Mouse (Mus musculus) kidney, adult 2 months (tissue): ENCODE data around the gene Pxt1. TPM values are rescaled to one million over a fixed set of nuclear protein-coding genes. Genes with fewer than 3 reads are reported as not detected.
"Not testable (repeated sequence)": the region's sequence is repeated elsewhere in the genome, so short reads cannot be mapped to it uniquely, and the experiment has no call there.

Experiments
- DNase-seq: peaks from one replicate; pipeline ENCODE4 v3.0.0; 2021
- H3K27ac ChIP-seq: fragments of 200-500 bp; 2 replicates; pipeline ENCODE4 v1.5.1; 2012; ENCODE audit warnings: low read depth, low read length, control low read depth, inconsistent platforms; ENCODE audit not compliant: insufficient read depth
- H3K27me3 ChIP-seq: fragments of 200-500 bp; replicated peaks from 2 replicates; pipeline ENCODE4 v1.6.1; 2012; ENCODE audit warnings: mild to moderate bottlenecking, moderate library complexity, low read length, inconsistent platforms; ENCODE audit not compliant: control insufficient read depth, insufficient read depth
- H3K36me3 ChIP-seq: fragments of 200-500 bp; 2 replicates; pipeline ENCODE4 v1.6.1; 2012; ENCODE audit warnings: mild to moderate bottlenecking, moderate library complexity, low read length, inconsistent platforms; ENCODE audit not compliant: control insufficient read depth, insufficient read depth
- H3K4me1 ChIP-seq: fragments of 200-500 bp; 2 replicates; pipeline ENCODE4 v1.6.1; 2011; ENCODE audit warnings: low read length; ENCODE audit not compliant: control insufficient read depth, insufficient read depth
- H3K4me3 ChIP-seq: fragments of 200-500 bp; 2 replicates; pipeline ENCODE4 v1.5.1; 2011; ENCODE audit warnings: mild to moderate bottlenecking, low read depth, low read length, control low read depth; ENCODE audit not compliant: insufficient read depth
- CTCF ChIP-seq: fragments of 200-500 bp; conservative IDR thresholded peaks from 2 replicates; pipeline ENCODE4 v1.5.1; 2011; ENCODE audit warnings: low read depth, mild to moderate bottlenecking, control low read depth, low read length, moderate library complexity, mixed read lengths; ENCODE audit not compliant: insufficient read depth, insufficient read length
- POLR2A ChIP-seq: fragments of 200-500 bp; IDR thresholded peaks from one replicate; pipeline ENCODE4 v1.6.1; 2011; ENCODE audit warnings: low read depth, low read length, control low read depth
- WGBS: fragments of 180-500 bp; shearing (Covaris S2); methylation state at CpG from one replicate; pipeline ENCODE4 v1.1.7; 2018; 5-methylcytosine and 5-hydroxymethylcytosine counted together
- polyA plus RNA-seq: library from polyadenylated mRNA; depleted of rRNA; stranded (reverse); fragments of >200 nt; gene quantifications from 2 replicates; pipeline ENCODE4 v1.2.3, GENCODE M21; 2012; rRNA removed

The Pxt1 gene
- 0.12 and 0.13 TPM in 2 replicates for polyA plus RNA-seq

DNA sequence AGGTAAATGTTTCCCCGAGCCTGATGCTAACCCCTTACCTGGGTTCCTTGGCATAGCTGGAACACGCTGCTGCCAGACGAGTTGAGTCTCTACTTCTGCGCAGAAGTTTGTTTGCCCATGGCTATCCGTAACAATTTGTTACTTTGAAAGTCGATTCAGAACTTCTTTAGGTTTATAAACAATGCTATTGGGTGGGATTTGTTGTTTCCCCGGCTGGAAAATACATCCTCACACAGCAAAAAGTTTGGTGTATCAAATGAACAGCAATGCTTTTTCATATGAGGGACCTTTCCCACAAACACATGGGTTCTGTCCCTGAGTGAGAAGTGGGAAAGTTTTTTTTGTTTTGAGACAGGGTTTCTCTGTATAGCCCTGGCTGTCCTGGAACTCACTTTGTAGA, at the start of gene Pxt1:
Gene Pxt1, minus strand, starts transcription at position 101 of the 400 bp plus-strand sequence.
- H3K27ac ChIP-seq: no peak within 1 kb of the TSS
- H3K4me3 ChIP-seq: no peak within 1 kb of the TSS
- DNase-seq: no peak
- no peaks in the 10 kb centered on the region for H3K27me3 ChIP-seq
- H3K36me3 ChIP-seq: no peaks in the 10 kb centered on the region
- whole genome bisulfite sequencing: 91% methylated on average over 7 of the region's 7 CpGs
- TF ChIP-seq POLR2A: no peak
- no peaks in the 10 kb centered on the region for H3K4me1 ChIP-seq

DNA sequence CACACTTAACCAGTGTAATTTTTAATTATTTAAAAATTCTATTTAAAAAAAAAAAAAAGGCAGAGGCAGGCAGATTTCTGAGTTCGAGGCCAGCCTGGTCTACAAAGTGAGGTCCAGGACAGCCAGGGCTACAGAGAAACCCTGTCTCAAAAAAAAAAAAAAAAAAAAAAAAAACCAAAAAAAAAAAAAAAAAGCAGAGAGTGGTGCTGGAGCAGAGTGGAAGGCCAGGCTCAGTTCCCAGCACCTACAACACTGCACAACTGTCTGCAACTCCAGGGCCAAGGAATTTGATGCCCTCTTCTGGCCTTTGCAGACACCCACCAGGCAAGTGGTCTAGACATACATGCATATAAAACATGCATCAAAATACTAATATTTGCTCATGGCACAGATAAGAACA, 49.4 kb upstream of the Pxt1 start:
- H3K27ac ChIP-seq, H3K4me3 ChIP-seq, DNase-seq, H3K27me3 ChIP-seq, H3K4me1 ChIP-seq, H3K36me3 ChIP-seq: not testable (repeated sequence)
- 90% methylated on average over 1 of the region's 1 CpGs for WGBS

DNA sequence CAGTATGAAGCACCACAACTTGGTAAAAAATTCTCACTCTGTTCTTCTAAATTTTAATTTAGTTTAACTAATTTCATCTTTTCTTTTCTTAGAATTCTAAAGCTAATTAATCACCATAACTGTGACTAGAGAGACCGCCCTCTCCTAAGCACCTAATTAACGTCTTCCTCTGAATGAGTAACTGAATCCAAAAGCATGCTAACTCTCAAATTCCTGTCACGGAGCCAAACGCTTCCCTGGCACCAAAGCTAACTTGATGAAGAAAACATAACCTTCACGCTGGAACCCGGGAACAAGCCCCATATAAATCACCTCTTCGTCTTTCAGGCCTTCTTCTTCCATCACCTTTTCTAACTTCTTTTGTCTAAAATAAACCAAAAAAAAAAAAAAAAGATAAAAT, 48.5 kb upstream of the Pxt1 start:
- Histone ChIP-seq H3K27ac (no peak overlapping the region), H3K27me3 (no peaks in the 10 kb centered on the region), H3K4me1 (peaks cover 3% of the 10 kb centered on the region; the same call in 1 of the 2 replicates), H3K36me3 (peaks cover 3% of the 10 kb centered on the region; the same call in 1 of the 2 replicates), H3K4me3 (no peak overlapping the region)
- TF ChIP-seq CTCF: no peak
- TF ChIP-seq POLR2A: no peak
- DNase-seq: peak; percentile 92
- 21% methylated on average over 7 of the region's 7 CpGs for WGBS

- H3K4me3 ChIP-seq: no peak overlapping the region
- TF ChIP-seq CTCF (no peak), POLR2A (no peak)
- no peak for DNase-seq
- H3K27me3 ChIP-seq: no peaks in the 10 kb centered on the region
- no peak overlapping the region for H3K27ac ChIP-seq
- H3K4me1 ChIP-seq: peaks cover 3% of the 10 kb centered on the region; the same call in 1 of the 2 replicates
- WGBS: 84% methylated on average over 9 of the region's 9 CpGs
- peaks cover 3% of the 10 kb centered on the region; the same call in 1 of the 2 replicates for H3K36me3 ChIP-seq
Measured at GRCm38 (mm10) chr17:28991286-28991685, 47.6 kb upstream of the Pxt1 start.

DNA sequence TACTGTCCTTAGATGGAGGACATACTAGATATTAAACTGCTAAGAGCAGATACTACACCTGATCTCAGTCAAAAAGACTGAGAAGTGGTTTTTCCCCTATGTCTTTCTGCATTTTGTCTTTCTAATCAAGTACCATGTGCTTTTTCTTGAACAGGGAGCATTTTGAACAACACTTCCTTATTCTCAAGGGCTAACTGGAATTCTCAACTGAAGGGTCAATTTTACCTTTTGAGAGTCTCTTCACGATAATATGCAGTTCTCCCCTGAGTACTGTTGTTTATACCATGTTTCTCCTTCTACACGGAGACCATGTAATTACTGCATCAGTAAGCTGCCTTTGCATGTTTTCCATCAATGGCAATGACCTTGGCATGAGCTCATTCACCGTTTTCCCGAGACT, 46.4 kb upstream of the Pxt1 start:
- DNase-seq: no peak
- Histone ChIP-seq H3K4me1 (peaks cover 3% of the 10 kb centered on the region; the same call in 1 of the 2 replicates), H3K27ac (no peak overlapping the region), H3K36me3 (peaks cover 3% of the 10 kb centered on the region; the same call in 1 of the 2 replicates), H3K4me3 (no peak overlapping the region), H3K27me3 (no peaks in the 10 kb centered on the region)
- TF ChIP-seq POLR2A (no peak), CTCF (no peak)
- WGBS: 74% methylated on average over 4 of the region's 4 CpGs

DNA sequence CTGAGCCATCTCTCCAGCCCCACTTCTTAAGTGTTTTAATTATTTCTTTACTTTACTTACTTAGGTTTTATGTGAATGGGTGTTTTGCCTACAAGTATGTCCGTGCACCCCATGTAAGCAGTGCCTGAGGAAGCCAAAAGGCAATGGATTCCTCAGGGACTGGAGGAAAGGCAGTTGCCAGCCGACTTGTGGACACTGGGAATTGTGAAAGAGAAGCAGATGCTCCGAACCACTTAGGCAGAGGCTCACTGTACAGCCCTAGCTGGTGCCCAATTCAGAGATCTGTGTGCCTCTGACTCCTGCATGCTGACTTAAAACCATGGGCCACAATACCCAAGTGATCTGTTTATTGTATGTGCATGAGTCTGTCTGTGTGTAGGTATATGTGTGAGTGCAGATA, 45.4 kb upstream of the Pxt1 start:
- TF ChIP-seq POLR2A: no peak
- Histone ChIP-seq H3K4me3 (no peak overlapping the region), H3K27me3 (no peaks in the 10 kb centered on the region), H3K36me3 (peaks cover 3% of the 10 kb centered on the region; the same call in 1 of the 2 replicates), H3K4me1 (peaks cover 3% of the 10 kb centered on the region; the same call in 1 of the 2 replicates), H3K27ac (no peak overlapping the region)
- 82% methylated on average over 3 of the region's 3 CpGs for WGBS
- DNase-seq: no peak

- TF ChIP-seq POLR2A (no peak), CTCF (no peak)
- Histone ChIP-seq H3K27me3 (no peaks in the 10 kb centered on the region), H3K4me1 (peaks cover 3% of the 10 kb centered on the region; the same call in 1 of the 2 replicates), H3K36me3 (peaks cover 3% of the 10 kb centered on the region), H3K4me3 (no peak overlapping the region), H3K27ac (no peak overlapping the region)
- no peak for DNase-seq
- 90% methylated on average over 4 of the region's 4 CpGs for WGBS
Measured at GRCm38 (mm10) chr17:28988291-28988690, 44.7 kb upstream of the Pxt1 start.

DNA sequence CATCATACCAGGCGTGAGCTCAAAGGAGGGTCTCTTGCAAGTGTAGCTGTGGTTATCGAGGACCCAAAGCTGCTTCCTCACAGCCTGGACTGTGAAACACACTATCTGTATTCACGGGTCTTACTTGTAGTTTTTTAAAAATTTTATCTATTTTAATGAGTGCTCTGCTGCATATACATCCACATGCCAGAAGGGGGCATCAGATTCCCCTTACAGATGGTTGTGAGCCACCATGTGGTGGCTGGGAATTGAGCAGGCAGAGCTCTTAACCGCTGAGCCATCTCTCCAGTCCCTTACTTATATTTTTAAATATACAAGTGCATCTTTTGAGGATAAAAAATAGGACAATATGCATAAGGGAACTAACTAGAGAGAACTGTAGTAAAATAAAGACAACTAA, 44.1 kb upstream of the Pxt1 start:
- H3K27ac ChIP-seq: no peak overlapping the region
- TF ChIP-seq POLR2A (no peak), CTCF (peak; percentile 79)
- no peak overlapping the region for H3K4me3 ChIP-seq
- H3K36me3 ChIP-seq: peaks cover 3% of the 10 kb centered on the region
- whole genome bisulfite sequencing: 70% methylated on average over 4 of the region's 4 CpGs
- DNase-seq: peak; percentile 49
- no peaks in the 10 kb centered on the region for H3K27me3 ChIP-seq
- peaks cover 3% of the 10 kb centered on the region; the same call in 1 of the 2 replicates for H3K4me1 ChIP-seq
